Mouse (Mus musculus): ENCODE results near the gene Rps3.
"Not testable (repeated sequence)": the region's sequence is repeated elsewhere in the genome, so short reads cannot be mapped to it uniquely, and the experiment has no call there.

Gene Rps3

GRCm38 (mm10) chr7:99483271-99483923 lies at the start of gene Rps3:
Gene Rps3 (minus strand): TSS chr7:99483738.
- DNase-seq (ENCODE audit: low spot score in 2 of 2): peak; percentile 91 to 92

DNA sequence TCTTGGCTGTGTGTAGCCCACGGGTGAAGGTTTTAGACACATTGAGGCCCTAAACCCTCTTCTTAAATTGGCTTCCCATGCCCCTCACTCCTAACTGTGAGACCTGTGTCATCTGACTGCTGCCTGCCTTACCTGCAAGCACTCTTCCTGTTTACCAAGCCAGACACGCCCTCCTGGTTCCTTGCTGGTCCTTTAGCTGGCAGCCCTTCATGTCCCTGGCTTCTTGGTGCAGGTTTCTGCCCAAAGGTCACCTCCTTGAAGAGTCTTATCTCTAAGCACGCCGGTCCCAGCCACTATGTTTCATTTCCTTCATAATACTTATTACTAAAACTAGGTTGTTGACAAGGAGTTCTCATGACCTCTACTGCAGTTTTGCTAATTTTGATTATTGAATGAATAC lies 49.0 kb upstream of the Rps3 start:
- DNase-seq (ENCODE audit: low spot score in 2 of 2): no peak

- no peak for DNase-seq (ENCODE audit: low spot score in 2 of 2)
Measured at GRCm38 (mm10) chr7:99531408-99531970, 48.0 kb upstream of the Rps3 start.

- DNase-seq (ENCODE audit: low spot score in 2 of 2): no peak
Measured at GRCm38 (mm10) chr7:99529410-99529809, 45.9 kb upstream of the Rps3 start.

DNA sequence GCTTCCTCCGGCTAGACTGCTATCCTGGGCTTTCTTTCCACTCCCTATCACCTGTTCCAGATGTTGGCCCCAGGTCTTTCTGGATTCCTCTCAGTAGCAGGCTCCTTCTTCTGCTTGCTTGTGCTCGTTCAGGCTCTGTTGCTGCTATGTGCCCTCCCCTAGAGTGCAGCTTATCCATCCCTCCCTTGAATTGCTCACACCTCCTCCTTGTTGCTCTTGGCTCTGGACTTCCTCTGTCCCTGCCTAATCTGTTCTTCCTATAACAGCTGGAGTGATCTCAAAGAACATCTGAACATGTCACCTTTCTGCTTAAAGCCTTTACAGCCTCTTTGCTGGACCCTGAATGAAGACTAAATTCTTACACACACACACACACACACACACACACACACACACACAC lies 45.0 kb upstream of the Rps3 start:
- DNase-seq (ENCODE audit: low spot score in 2 of 2): no peak

DNA sequence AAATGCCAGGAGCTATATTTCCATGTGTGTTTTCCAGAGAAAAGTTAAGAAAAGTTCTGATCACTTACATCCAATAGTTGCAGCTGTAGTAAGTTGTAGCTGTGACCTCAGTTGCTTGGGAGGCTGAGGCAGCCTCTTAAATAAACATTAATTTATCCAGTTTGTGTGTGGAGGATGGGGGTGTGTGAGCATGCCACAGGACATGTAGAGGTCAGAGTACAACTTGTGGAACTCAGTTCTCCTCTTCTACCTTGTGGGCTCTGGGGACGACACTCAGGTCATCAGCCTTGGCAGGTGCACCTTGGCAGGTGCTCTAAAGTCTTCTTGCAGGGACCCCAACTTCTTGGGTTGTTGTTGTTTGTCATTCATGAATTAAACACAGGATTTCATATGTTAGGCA lies 40.3 kb upstream of the Rps3 start:
- DNase-seq (ENCODE audit: low spot score in 2 of 2): no peak

DNA sequence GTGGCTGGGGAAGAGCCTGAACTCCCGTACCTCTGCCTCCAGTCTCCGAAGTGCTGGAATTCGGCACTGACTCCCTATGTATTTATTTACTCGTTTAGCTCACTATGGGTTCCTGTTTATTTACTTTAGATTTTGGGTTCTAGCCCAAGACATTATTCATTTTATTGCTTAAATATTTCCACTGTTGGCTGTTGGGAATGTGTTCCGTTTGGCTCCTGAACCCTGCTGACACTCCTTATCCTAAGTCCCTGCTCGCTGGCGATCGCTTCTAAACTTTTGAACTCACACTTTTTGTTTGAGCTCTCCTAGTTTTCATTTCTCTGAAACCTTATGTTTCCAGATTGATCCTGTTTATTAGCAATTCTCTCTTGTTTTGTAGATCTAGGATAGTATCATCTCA lies 39.6 kb upstream of the Rps3 start:
- no peak for DNase-seq (ENCODE audit: low spot score in 2 of 2)

GRCm38 (mm10) chr7:99518954-99519644 lies 35.6 kb upstream of the Rps3 start:
- DNase-seq (ENCODE audit: low spot score in 2 of 2): no peak

GRCm38 (mm10) chr7:99516814-99517157 lies 33.2 kb upstream of the Rps3 start:
- no peak for DNase-seq (ENCODE audit: low spot score in 2 of 2)

GRCm38 (mm10) chr7:99516092-99516813 lies 32.7 kb upstream of the Rps3 start:
- DNase-seq (ENCODE audit: low spot score in 2 of 2): no peak

GRCm38 (mm10) chr7:99510087-99510501 lies 26.6 kb upstream of the Rps3 start:
- DNase-seq (ENCODE audit: low spot score in 2 of 2): peak in 1 of 2 experiments; percentile 26

- not testable (repeated sequence) for DNase-seq (ENCODE audit: low spot score in 2 of 2)
Measured at GRCm38 (mm10) chr7:99508187-99508586, 24.6 kb upstream of the Rps3 start.

GRCm38 (mm10) chr7:99504556-99504955 lies 21.0 kb upstream of the Rps3 start:
- DNase-seq (ENCODE audit: low spot score in 2 of 2): no peak

GRCm38 (mm10) chr7:99501148-99501547 lies 17.6 kb upstream of the Rps3 start:
- no peak for DNase-seq (ENCODE audit: low spot score in 2 of 2)

DNA sequence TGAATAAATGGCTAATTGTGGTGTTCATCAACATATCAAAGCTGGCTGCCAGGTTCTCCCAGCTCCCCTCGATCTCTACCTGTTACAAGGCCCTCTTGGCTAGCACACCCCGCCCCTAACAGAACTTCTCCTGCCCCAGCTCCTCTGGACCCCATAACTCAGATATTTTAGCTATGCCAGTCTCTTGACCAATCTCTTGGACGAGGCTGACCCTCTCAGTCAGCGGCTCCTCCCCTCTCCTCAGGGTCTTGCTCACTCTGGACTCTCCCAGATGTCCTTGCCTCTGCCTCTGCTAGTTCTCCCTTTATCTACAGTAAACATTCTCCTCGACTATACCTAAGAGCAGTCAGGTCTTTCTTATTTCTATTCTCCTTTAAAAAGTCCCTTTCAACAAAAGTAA lies 17.1 kb upstream of the Rps3 start:
- no peak for DNase-seq (ENCODE audit: low spot score in 2 of 2)

DNA sequence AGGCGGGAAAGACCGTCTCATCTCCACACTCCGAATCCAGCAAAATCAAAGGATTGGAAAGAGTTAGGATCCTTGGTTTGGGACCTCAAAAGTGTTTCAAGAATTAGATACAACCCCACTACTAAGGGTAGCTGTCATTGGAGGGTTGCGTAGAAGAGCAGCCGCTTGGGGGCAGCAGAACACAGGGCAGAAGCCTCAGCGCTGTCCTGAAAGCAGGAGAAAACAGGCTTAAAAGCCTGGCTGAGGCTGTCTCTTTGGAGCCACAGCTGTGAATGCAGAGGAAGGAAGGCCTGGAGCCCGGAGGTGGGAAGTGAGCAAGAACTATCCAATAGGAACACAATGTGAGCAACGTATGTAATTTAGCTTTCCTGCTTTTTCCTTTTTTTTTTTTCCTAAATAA lies 16.7 kb upstream of the Rps3 start:
- peak; percentile 61 to 82 for DNase-seq (ENCODE audit: low spot score in 2 of 2)

- DNase-seq (ENCODE audit: low spot score in 2 of 2): no peak
Measured at GRCm38 (mm10) chr7:99499128-99499527, 15.6 kb upstream of the Rps3 start.

GRCm38 (mm10) chr7:99489708-99490107 lies 6.2 kb upstream of the Rps3 start:
- no peak for DNase-seq (ENCODE audit: low spot score in 2 of 2)

DNA sequence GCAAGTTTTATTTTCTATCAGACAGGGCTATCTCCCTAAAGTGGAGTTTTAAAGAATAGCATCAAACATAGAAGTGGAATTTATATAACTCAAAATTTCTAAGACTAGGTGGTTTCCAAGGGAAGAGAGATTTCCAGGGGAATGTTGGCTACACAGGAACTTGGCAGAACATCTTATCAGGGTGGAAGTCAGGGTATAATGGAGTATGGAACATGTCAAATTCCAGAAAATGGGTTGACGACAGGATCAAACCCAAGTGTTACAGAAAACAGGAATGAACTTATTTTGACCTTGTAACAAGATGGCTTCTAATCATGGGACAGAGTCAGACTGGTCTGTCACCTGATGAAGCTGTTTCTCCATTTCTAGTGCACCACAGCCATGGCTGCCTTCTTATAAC lies 1.1 kb upstream of the Rps3 start:
- DNase-seq (ENCODE audit: low spot score in 2 of 2): no peak

- DNase-seq (ENCODE audit: low spot score in 2 of 2): no peak
Measured at GRCm38 (mm10) chr7:99483924-99484319, 384 bp upstream of the Rps3 start.

GRCm38 (mm10) chr7:99482637-99483036 lies 901 bp downstream of the Rps3 start:
- no peak for DNase-seq (ENCODE audit: low spot score in 2 of 2)

DNA sequence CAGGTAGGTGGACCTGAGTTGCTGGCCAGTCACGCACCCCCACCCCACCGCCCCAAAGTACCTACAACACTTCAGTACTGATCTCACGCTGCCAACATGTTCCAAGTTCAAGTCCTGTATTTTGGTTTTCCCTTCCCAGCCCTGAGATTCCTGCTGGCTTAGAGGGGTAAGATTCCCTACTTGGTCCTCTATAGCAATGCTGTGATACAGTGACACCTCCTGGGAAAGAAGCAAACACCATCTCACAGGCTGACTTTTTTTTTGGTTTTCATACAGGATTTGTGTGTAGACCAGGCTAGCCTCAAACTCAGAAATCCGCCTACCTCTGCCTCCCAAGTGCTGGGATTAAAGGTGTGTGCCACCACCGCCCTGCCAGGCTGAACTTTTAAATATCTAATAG lies 6.3 kb downstream of the Rps3 start:
- DNase-seq (ENCODE audit: low spot score in 2 of 2): no peak
